ENCODE assay signal across 22 mouse cellular contexts in genomic region chr4:152892997-152893396, GRCm38 (mm10).
"Had no signal": no experiment of that assay in that cellular context is flagged by ENCODE, and none has a peak within 500 bp of the region (broad histone marks: within the 10 kb centered on the region; RNA-seq: fewer than 3 reads in every experiment).

No protein-coding gene starts in this region.

- H3K4me3 ChIP-seq: intestine, embryonic 15.5 days; kidney, embryonic 15.5 days; left cerebral cortex, adult 2 months; limb, embryonic 12.5 days; limb, embryonic 15.5 days; lung, embryonic 15.5 days; midbrain, embryonic 12.5 days; midbrain, embryonic 15.5 days; neural tube, embryonic 12.5 days; neural tube, embryonic 15.5 days had no signal

- H3K4me1 ChIP-seq: intestine, embryonic 15.5 days; limb, embryonic 12.5 days; limb, embryonic 15.5 days; lung, embryonic 15.5 days; midbrain, embryonic 12.5 days; neural tube, embryonic 12.5 days had no signal

- H3K9ac ChIP-seq: intestine, embryonic 15.5 days; kidney, embryonic 15.5 days; limb, embryonic 12.5 days; limb, embryonic 15.5 days; lung, embryonic 15.5 days; midbrain, embryonic 12.5 days; midbrain, embryonic 15.5 days; neural tube, embryonic 12.5 days; neural tube, embryonic 15.5 days had no signal

- H3K4me2 ChIP-seq: intestine, embryonic 15.5 days; kidney, embryonic 15.5 days; limb, embryonic 12.5 days; limb, embryonic 15.5 days; lung, embryonic 15.5 days; midbrain, embryonic 12.5 days; midbrain, embryonic 15.5 days; neural tube, embryonic 12.5 days; neural tube, embryonic 15.5 days had no signal

- H3K9me3 ChIP-seq: intestine, embryonic 15.5 days; limb, embryonic 12.5 days; limb, embryonic 15.5 days; lung, embryonic 15.5 days; midbrain, embryonic 12.5 days; midbrain, embryonic 15.5 days; neural tube, embryonic 12.5 days; neural tube, embryonic 15.5 days had no signal

- H3K27ac ChIP-seq: intestine, embryonic 15.5 days; kidney, embryonic 15.5 days; left cerebral cortex, adult 2 months; limb, embryonic 12.5 days; limb, embryonic 15.5 days; lung, embryonic 15.5 days; midbrain, embryonic 12.5 days; midbrain, embryonic 15.5 days; neural tube, embryonic 12.5 days; neural tube, embryonic 15.5 days had no signal

- H3K27me3 ChIP-seq: intestine, embryonic 15.5 days; limb, embryonic 12.5 days; limb, embryonic 15.5 days; lung, embryonic 15.5 days; midbrain, embryonic 15.5 days; neural tube, embryonic 15.5 days had no signal

- ATAC-seq: intestine, embryonic 15.5 days; midbrain, embryonic 15.5 days had no signal

- DNase-seq: kidney, adult 11 months; kidney, adult 8-10 months; kidney, postnatal 10 days; kidney, postnatal 36 days; layer of hippocampus, postnatal 36 days; left cerebral cortex, postnatal 4 days; lung, postnatal 10 days; lung, postnatal 36 days; retina, postnatal 1 day; right cerebral cortex, postnatal 25 days; thymus, adult 18-20 months; thymus, postnatal 36 days had no signal

- H3K36me3 ChIP-seq: intestine, embryonic 15.5 days; kidney, embryonic 15.5 days; limb, embryonic 12.5 days; limb, embryonic 15.5 days; lung, embryonic 15.5 days; midbrain, embryonic 12.5 days; midbrain, embryonic 15.5 days; neural tube, embryonic 12.5 days; neural tube, embryonic 15.5 days had no signal
